26 mouse cellular contexts compared by ENCODE assay signal in the genomic region with DNA sequence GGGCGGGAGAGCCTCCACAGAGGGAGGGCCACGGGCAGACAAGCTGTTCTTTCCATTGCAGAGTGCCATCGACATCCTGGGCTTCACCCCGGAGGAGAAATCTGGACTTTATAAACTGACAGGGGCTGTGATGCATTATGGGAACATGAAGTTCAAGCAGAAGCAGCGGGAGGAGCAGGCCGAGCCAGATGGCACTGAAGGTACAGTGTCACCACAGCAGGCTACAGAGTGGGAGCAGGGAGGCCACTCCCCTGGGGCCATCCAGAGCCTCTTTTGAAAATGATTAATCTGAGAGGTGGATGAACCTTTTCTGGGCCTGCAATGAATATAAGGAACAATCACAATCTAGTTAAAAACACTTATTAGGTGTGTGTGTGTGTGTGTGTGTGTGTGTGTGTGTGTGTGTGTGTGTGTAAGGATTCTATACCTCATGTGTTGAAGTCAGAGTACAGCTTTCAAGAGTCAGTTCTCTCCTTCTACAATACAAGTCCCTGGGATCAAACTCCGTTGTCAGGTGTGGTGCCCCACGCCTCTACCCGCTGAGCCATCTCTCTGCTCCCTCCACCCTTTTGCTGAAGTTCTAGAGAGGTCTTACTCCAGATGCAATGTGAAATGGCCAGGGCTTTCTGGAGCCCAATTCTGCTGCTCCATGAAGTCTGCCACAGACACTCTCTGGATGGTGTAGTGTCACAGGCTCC. TPM values are rescaled to one million over a fixed set of nuclear protein-coding genes. Genes with fewer than 3 reads are reported as not detected.
DNase-seq lines count a peak whose midpoint lies in the region; ATAC-seq lines count a peak whose summit lies in the region.
"Had no signal": no experiment of that assay in that cellular context is flagged by ENCODE, and none has a peak within 500 bp of the region (broad histone marks: within the 10 kb centered on the region; RNA-seq: fewer than 3 reads in every experiment).

No protein-coding gene starts in this region.

- H3K27ac ChIP-seq in embryonic facial prominence, embryonic 13.5 days, result no peak overlapping the region
- H3K27ac ChIP-seq in embryonic facial prominence, embryonic 10.5 days (replicated peaks), result no peak overlapping the region
- H3K27ac ChIP-seq in kidney, embryonic 16.5 days (ENCODE audit: low read length), result no peak overlapping the region
- H3K27ac ChIP-seq in midbrain, embryonic 10.5 days (replicated peaks), result no peak overlapping the region
- H3K27ac ChIP-seq: embryonic facial prominence, embryonic 12.5 days; forebrain, embryonic 10.5 days; heart, adult 2 months; heart, embryonic 13.5 days; hindbrain, embryonic 10.5 days; liver, embryonic 15.5 days; lung, embryonic 15.5 days; neural tube, embryonic 12.5 days; stomach, embryonic 15.5 days had no signal

- H3K4me2 ChIP-seq in embryonic facial prominence, embryonic 13.5 days, result peak overlapping the region; percentile 27
- no peak overlapping the region for H3K4me2 ChIP-seq in kidney, embryonic 16.5 days (replicated peaks; ENCODE audit: low read depth, low read length)
- H3K4me2 ChIP-seq: embryonic facial prominence, embryonic 12.5 days; heart, embryonic 13.5 days; liver, embryonic 15.5 days; lung, embryonic 15.5 days; midbrain, embryonic 11.5 days; neural tube, embryonic 12.5 days; stomach, embryonic 15.5 days had no signal

- peaks cover 5% of the 10 kb centered on the region; the same call in 1 of the 2 replicates for H3K4me1 ChIP-seq in embryonic facial prominence, embryonic 13.5 days
- peaks cover 7% of the 10 kb centered on the region for H3K4me1 ChIP-seq in embryonic facial prominence, embryonic 10.5 days
- no peaks in the 10 kb centered on the region for H3K4me1 ChIP-seq in kidney, embryonic 16.5 days (ENCODE audit: insufficient read depth, low read length)
- peaks cover 8% of the 10 kb centered on the region for H3K4me1 ChIP-seq in midbrain, embryonic 10.5 days
- H3K4me1 ChIP-seq: embryonic facial prominence, embryonic 12.5 days; liver, embryonic 15.5 days; lung, embryonic 15.5 days; stomach, embryonic 15.5 days had no signal

- H3K9ac ChIP-seq in embryonic facial prominence, embryonic 13.5 days, result 0 out of 2 replicates have a peak overlapping the region, but pooled peaks have one; percentile 51
- H3K9ac ChIP-seq in kidney, embryonic 16.5 days (replicated peaks; ENCODE audit: low read length), result no peak overlapping the region
- H3K9ac ChIP-seq: embryonic facial prominence, embryonic 12.5 days; forebrain, postnatal 0 days; heart, embryonic 13.5 days; liver, embryonic 15.5 days; lung, embryonic 15.5 days; neural tube, embryonic 12.5 days; stomach, embryonic 15.5 days had no signal

- no peak overlapping the region for H3K4me3 ChIP-seq in embryonic facial prominence, embryonic 13.5 days
- no peak overlapping the region for H3K4me3 ChIP-seq in embryonic facial prominence, embryonic 10.5 days
- H3K4me3 ChIP-seq in kidney, embryonic 16.5 days (ENCODE audit: low read length), result no peak overlapping the region
- no peak overlapping the region for H3K4me3 ChIP-seq in midbrain, embryonic 10.5 days
- H3K4me3 ChIP-seq: embryonic facial prominence, embryonic 12.5 days; forebrain, embryonic 10.5 days; heart, adult 2 months; heart, embryonic 13.5 days; hindbrain, embryonic 10.5 days; liver, embryonic 15.5 days; lung, embryonic 15.5 days; neural tube, embryonic 12.5 days; stomach, embryonic 15.5 days had no signal

- DNase-seq in embryonic facial prominence, embryonic 10.5 days (ENCODE audit: low spot score), result no peak
- DNase-seq in kidney, postnatal 14 days, result peak; percentile 10
- DNase-seq in retina, embryonic 14.5 days (ENCODE audit: low spot score), result peak; percentile 10
- no peak for DNase-seq in retina, postnatal 1 day
- no peak for DNase-seq in midbrain, embryonic 10.5 days (ENCODE audit: low spot score)
- DNase-seq: cerebellum, adult 11 months; cerebellum, adult 9-10 months; cerebellum, postnatal 36 days; forebrain, postnatal 0 days; heart, adult 2 months; heart, postnatal 10 days; layer of hippocampus, postnatal 36 days; left cerebral cortex, postnatal 4 days had no signal

- 45% methylated on average over 9 of the region's 9 CpGs for WGBS in embryonic facial prominence, embryonic 13.5 days
- 64% methylated on average over 9 of the region's 9 CpGs for WGBS in embryonic facial prominence, embryonic 10.5 days
- WGBS in kidney, embryonic 16.5 days, result 45% methylated on average over 9 of the region's 9 CpGs
- WGBS in midbrain, embryonic 10.5 days, result 69% methylated on average over 9 of the region's 9 CpGs

- peaks cover 36% of the 10 kb centered on the region for H3K27me3 ChIP-seq in embryonic facial prominence, embryonic 13.5 days
- H3K27me3 ChIP-seq in embryonic facial prominence, embryonic 10.5 days (replicated peaks; ENCODE audit: low read depth, poor library complexity, severe bottlenecking), result peaks cover 40% of the 10 kb centered on the region
- H3K27me3 ChIP-seq in kidney, embryonic 16.5 days (ENCODE audit: insufficient read depth, low read length), result peaks cover 23% of the 10 kb centered on the region
- H3K27me3 ChIP-seq in midbrain, embryonic 10.5 days (ENCODE audit: low read depth, poor library complexity, severe bottlenecking), result peaks cover 49% of the 10 kb centered on the region

- ATAC-seq in embryonic facial prominence, embryonic 13.5 days (ENCODE audit: insufficient number of reproducible peaks, insufficient read depth, low FRiP score, low TSS enrichment, low read depth), result no peak
- ATAC-seq in kidney, embryonic 16.5 days (ENCODE audit: low FRiP score, low TSS enrichment), result no peak
- ATAC-seq: forebrain, postnatal 0 days; hindbrain, embryonic 16.5 days; midbrain, embryonic 16.5 days had no signal

- H3K36me3 ChIP-seq in embryonic facial prominence, embryonic 13.5 days, result no peaks in the 10 kb centered on the region
- no peaks in the 10 kb centered on the region for H3K36me3 ChIP-seq in embryonic facial prominence, embryonic 10.5 days (replicated peaks)
- no peaks in the 10 kb centered on the region for H3K36me3 ChIP-seq in kidney, embryonic 16.5 days (ENCODE audit: insufficient read depth, low read length)
- H3K36me3 ChIP-seq in midbrain, embryonic 10.5 days, result no peaks in the 10 kb centered on the region
- H3K36me3 ChIP-seq: embryonic facial prominence, embryonic 12.5 days; forebrain, embryonic 10.5 days; heart, embryonic 13.5 days; hindbrain, embryonic 10.5 days; liver, embryonic 15.5 days; lung, embryonic 15.5 days; neural tube, embryonic 12.5 days; stomach, embryonic 15.5 days had no signal

- no peaks in the 10 kb centered on the region for H3K9me3 ChIP-seq in embryonic facial prominence, embryonic 13.5 days
- H3K9me3 ChIP-seq in embryonic facial prominence, embryonic 10.5 days, result no peaks in the 10 kb centered on the region
- H3K9me3 ChIP-seq in kidney, embryonic 16.5 days (ENCODE audit: low read length), result no peaks in the 10 kb centered on the region
- H3K9me3 ChIP-seq in midbrain, embryonic 10.5 days (replicated peaks), result no peaks in the 10 kb centered on the region
- H3K9me3 ChIP-seq: embryonic facial prominence, embryonic 12.5 days; heart, embryonic 13.5 days; hindbrain, embryonic 10.5 days; liver, embryonic 15.5 days; lung, embryonic 15.5 days; neural tube, embryonic 12.5 days; stomach, embryonic 15.5 days had no signal

RNA-seq across cellular contexts. Expression of gene Myh3, which starts 8.5 kb away (rescaled TPM):
- 9.2 and 10.5 TPM in 2 replicates for polyA plus RNA-seq in embryonic facial prominence, embryonic 13.5 days (2015; fragmentation: Nextera tagmentation; extraction: Ambion mirVana)
- 0.21 and 0.30 TPM in 2 replicates for polyA plus RNA-seq in embryonic facial prominence, embryonic 10.5 days (2016; fragmentation: Nextera tagmentation; extraction: Ambion mirVana)
- polyA plus RNA-seq in kidney, embryonic 16.5 days (2015; fragmentation: Nextera tagmentation; extraction: Ambion mirVana), result 4.7 and 5.1 TPM in 2 replicates
- polyA plus RNA-seq in midbrain, embryonic 10.5 days (2016; fragmentation: Nextera tagmentation; extraction: Ambion mirVana), result 0.11 and 0.37 TPM in 2 replicates
- polyA plus RNA-seq: heart, adult 2 months had no signal

RNA-seq across cellular contexts. Expression of gene Sco1, which starts 34.1 kb away (rescaled TPM):
- 16.0 and 19.8 TPM in 2 replicates for polyA plus RNA-seq in embryonic facial prominence, embryonic 13.5 days (2015; fragmentation: Nextera tagmentation; extraction: Ambion mirVana)
- 23.7 and 26.4 TPM in 2 replicates for polyA plus RNA-seq in embryonic facial prominence, embryonic 10.5 days (2016; fragmentation: Nextera tagmentation; extraction: Ambion mirVana)
- 16.3 and 17.7 TPM in 2 replicates for polyA plus RNA-seq in kidney, embryonic 16.5 days (2015; fragmentation: Nextera tagmentation; extraction: Ambion mirVana)
- 20.3 and 22.5 TPM in 2 replicates for polyA plus RNA-seq in midbrain, embryonic 10.5 days (2016; fragmentation: Nextera tagmentation; extraction: Ambion mirVana)

RNA-seq across cellular contexts. Expression of gene Adprm, which starts 34.2 kb away (rescaled TPM):
- 37.1 and 43.5 TPM in 2 replicates for polyA plus RNA-seq in embryonic facial prominence, embryonic 13.5 days (2015; fragmentation: Nextera tagmentation; extraction: Ambion mirVana)
- polyA plus RNA-seq in embryonic facial prominence, embryonic 10.5 days (2016; fragmentation: Nextera tagmentation; extraction: Ambion mirVana), result 30.4 and 32.6 TPM in 2 replicates
- 29.9 TPM in 2 replicates for polyA plus RNA-seq in kidney, embryonic 16.5 days (2015; fragmentation: Nextera tagmentation; extraction: Ambion mirVana)
- 30.0 and 37.6 TPM in 2 replicates for polyA plus RNA-seq in midbrain, embryonic 10.5 days (2016; fragmentation: Nextera tagmentation; extraction: Ambion mirVana)

Comparison
In these comparisons a context has a peak if more than half of its experiments do, and no peak if none do; other contexts are left out.
1. DNase-seq: peak in kidney, postnatal 14 days (single experiment) and retina, embryonic 14.5 days (single experiment); none in embryonic facial prominence, embryonic 10.5 days (single experiment), retina, postnatal 1 day (single experiment) and midbrain, embryonic 10.5 days (single experiment).